Mouse (Mus musculus): Measurements from ENCODE around the gene Snx8. TPM values are rescaled to one million over a fixed set of nuclear protein-coding genes. Genes with fewer than 3 reads are reported as not detected.

The Snx8 gene
- 19.2 and 20.1 TPM in 2 replicates for polyA plus RNA-seq (2016; fragmentation: Nextera tagmentation; extraction: Ambion mirVana)

DNA sequence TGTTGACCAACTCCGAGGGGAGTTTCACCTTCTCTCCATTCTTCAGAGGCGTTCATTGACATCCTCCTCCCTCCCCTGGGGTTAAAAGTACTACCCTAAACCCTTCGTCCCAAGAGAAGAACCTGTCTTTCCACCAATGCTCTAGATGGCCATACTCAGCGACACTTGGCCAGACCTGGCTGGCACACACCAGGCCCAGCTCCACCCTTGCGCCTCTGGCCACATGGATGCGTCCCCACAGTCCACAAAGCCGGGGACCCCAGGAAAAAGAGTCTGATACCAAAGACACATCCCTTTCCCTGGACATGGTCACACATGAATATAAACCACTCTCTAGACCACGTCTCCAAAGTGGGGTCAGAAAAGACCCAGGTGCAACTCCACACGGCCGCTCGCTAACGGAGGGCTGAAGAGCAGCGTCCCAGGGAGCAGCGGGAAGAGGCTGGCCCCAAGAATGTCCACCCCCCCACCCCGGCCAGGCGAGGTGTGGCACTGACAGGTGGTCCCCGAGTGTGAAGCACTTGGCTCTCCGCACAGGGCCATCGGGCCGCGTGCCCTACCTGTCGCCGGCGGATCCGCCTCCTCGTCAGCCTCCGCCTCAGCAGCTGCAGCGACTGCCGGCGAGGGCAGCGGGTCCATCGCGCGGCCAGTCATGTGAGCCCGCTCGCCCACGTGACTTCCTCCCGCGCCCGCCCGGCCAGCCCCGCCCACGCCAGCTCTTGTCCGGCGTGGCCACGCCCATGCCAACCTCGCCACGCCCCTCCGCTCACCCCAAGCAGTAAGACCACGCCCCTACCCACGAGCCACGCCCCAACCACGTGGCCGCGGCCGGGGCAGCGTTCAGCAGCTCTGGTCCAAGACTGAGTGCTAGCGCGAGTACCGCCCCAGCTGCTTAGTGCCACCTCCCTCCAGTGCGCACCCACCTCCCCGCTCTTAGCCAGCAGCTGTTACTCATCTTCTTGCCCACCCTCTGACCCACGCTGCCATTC lies at the start of gene Snx8:
TSS of gene Snx8 (minus strand) at position 675 of the 989 bp plus-strand sequence.
- H3K27me3 ChIP-seq (ENCODE audit: insufficient read depth, poor library complexity, severe bottlenecking), result no peaks in the 10 kb centered on the region
- H3K27ac ChIP-seq, result peak within 1 kb of the TSS; percentile 90
- H3K4me3 ChIP-seq, result peak within 1 kb of the TSS; percentile 87
- WGBS, result under 1% methylated on average over 60 of the region's 63 CpGs
- no peaks in the 10 kb centered on the region for H3K36me3 ChIP-seq
- peak; percentile 99 for DNase-seq (ENCODE audit: low spot score)
- peaks cover 29% of the 10 kb centered on the region for H3K4me1 ChIP-seq
- H3K9me3 ChIP-seq, result no peaks in the 10 kb centered on the region

DNA sequence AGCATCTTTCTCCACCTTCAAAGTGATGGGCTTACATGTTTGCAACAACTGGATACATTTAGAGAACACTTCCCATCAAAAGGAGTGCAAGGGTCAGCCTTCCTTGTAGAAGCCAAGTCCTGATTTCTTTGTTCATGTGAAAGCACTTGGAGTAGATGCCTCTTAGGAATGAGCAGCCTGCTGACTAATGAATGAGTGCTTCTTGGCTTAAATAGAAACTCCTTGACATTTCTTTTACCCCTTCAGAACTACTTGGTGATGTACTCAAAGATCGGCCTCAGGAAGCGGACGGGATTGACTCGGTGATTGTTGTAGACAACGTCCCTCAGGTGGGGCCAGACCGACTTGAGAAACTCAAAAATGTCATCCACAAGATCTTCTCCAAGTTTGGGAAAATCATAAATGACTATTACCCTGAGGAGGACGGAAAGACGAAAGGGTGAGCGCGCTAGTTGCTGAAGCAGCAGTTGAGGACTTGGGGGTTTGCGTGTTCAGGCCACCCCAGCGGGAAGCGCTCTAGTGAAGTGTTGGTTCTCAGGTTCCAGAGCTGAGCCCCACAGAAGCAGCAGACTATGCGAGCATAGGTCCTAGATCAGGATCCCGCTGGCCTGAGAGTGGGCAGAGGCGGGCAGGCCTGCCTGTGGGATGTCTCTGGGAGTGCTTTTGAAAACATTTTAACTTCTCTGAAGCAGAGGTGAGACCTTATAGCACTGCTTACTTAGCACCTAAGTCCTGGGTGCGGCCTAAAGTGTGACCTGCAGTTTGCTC lies 36.1 kb upstream of the Snx8 start:
- H3K4me1 ChIP-seq, result peaks cover 23% of the 10 kb centered on the region
- no peak for DNase-seq (ENCODE audit: low spot score)

DNA sequence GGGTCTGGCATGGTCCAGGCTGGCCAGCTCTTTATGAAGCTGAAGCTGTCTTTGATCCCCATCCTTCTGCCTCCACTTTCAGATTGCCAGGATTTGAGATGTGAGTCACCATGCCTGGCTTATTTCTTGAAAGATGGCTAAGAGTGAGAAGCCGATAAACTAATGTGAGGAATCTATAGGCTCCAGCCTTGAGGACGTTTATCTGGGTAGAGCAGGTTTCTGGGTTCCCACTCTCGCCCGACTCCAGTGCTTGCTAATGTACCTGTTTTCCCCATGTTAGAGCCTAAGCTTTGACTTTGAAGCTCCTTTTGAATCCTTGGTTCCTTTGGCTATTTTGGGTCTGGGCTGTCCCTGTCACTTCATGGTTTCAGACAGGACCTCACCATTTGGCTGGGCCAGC lies 31.6 kb upstream of the Snx8 start:
- Histone ChIP-seq H3K4me1 (peaks cover 23% of the 10 kb centered on the region), H3K9me3 (no peaks in the 10 kb centered on the region), H3K36me3 (peaks cover 29% of the 10 kb centered on the region), H3K27me3 (ENCODE audit: insufficient read depth, poor library complexity, severe bottlenecking) (no peaks in the 10 kb centered on the region), H3K27ac (no peak overlapping the region), H3K4me3 (peak overlapping the region; percentile 100)
- 47% methylated on average over 4 of the region's 4 CpGs for WGBS
- DNase-seq (ENCODE audit: low spot score), result no peak

More for the DNA sequence above, 36.1 kb upstream of the Snx8 start:
- H3K36me3 ChIP-seq, result peaks cover 75% of the 10 kb centered on the region
- no peaks in the 10 kb centered on the region for H3K9me3 ChIP-seq
- H3K27me3 ChIP-seq (ENCODE audit: insufficient read depth, poor library complexity, severe bottlenecking), result no peaks in the 10 kb centered on the region
- no peak overlapping the region for H3K4me3 ChIP-seq
- no peak overlapping the region for H3K27ac ChIP-seq
- WGBS, result 94% methylated on average over 17 of the region's 17 CpGs

DNA sequence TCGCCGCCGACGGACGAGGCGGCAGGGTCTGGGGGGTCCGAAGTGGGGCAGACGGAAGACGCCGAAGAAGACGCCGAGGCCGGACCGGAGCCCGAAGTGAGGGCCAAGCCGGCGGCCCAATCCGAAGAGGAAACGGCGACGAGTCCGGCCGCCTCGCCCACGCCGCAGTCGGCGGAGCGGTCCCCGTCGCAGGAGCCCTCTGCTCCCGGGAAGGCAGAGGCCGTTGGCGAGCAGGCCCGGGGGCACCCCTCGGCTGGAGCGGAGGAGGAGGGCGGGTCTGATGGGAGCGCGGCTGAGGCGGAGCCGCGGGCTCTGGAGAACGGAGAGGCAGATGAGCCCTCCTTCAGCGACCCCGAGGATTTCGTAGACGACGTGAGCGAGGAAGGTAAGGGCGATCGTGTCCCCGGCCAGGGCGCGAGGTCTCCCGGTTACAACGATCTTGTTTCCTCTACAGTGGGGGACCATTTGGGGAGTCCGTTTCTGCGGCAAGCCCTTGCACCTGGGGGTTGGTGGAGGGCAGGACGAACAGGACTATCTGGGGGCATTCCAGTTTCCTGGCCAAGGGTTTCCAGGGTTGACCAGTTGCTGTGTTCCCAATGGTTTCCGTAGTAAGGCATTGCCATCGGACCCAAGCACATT lies 30.5 kb upstream of the Snx8 start:
- under 1% methylated on average over 62 of the region's 62 CpGs for WGBS
- H3K27me3 ChIP-seq (ENCODE audit: insufficient read depth, poor library complexity, severe bottlenecking), result no peaks in the 10 kb centered on the region
- H3K4me3 ChIP-seq, result peak overlapping the region; percentile 100
- H3K4me1 ChIP-seq, result peaks cover 23% of the 10 kb centered on the region
- no peaks in the 10 kb centered on the region for H3K9me3 ChIP-seq
- DNase-seq (ENCODE audit: low spot score), result no peak
- H3K27ac ChIP-seq, result peak overlapping the region; percentile 98
- H3K36me3 ChIP-seq, result peaks cover 22% of the 10 kb centered on the region

DNA sequence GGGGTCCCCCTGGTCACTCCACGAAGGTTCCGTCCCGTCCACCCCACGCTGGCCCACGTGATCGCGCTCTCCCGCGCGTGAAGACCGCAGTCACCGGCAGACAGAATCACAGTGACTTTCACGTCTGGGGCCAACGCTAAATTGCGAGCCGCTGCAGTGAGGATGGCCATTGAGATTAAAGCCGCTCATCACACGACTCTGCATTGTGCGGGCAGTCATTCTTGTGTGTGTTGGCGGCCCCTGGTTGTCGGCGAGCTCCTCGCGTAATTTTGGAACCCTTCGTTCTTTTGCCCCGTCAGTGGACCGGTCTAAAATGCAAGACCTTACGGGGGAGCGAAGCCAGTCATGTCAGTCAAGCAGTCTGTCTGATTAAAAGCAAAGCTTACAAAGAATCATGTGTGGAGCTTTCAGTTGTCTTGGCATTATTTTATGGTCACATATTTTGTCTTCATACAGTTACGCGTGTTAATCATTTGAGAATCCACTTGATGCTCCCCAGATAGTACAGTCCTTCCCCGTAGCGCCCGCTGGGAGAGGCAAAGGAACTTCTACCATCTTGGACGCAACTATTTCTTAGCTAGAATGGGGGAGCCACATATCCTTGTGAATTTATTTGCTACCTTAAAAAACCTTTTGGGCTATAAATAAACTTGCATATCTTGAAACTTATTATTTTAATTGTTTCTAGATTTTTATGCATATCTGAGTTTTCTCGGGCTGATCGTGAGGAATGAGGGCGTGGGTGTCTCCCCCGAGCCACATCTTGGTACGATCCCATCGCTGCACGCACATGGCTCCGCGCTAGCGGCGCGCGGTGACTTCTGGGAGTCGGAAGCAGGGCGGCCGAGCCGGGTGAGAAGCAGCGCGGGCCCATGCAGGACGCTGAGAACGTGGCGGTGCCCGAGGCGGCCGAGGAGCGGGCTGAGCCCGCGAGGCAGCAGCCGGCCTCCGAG lies 29.7 kb upstream of the Snx8 start, which contains the start of gene Eif3b:
TSS of gene Eif3b (plus strand) at position 840 of the 953 bp plus-strand sequence.
- Histone ChIP-seq H3K4me3 (peak within 1 kb of the TSS; percentile 100), H3K27ac (peak within 1 kb of the TSS; percentile 98), H3K9me3 (no peaks in the 10 kb centered on the region), H3K27me3 (ENCODE audit: insufficient read depth, poor library complexity, severe bottlenecking) (no peaks in the 10 kb centered on the region), H3K4me1 (peaks cover 23% of the 10 kb centered on the region), H3K36me3 (peaks cover 16% of the 10 kb centered on the region)
- under 1% methylated on average over 65 of the region's 65 CpGs for WGBS
- DNase-seq (ENCODE audit: low spot score), result peak; percentile 94

DNA sequence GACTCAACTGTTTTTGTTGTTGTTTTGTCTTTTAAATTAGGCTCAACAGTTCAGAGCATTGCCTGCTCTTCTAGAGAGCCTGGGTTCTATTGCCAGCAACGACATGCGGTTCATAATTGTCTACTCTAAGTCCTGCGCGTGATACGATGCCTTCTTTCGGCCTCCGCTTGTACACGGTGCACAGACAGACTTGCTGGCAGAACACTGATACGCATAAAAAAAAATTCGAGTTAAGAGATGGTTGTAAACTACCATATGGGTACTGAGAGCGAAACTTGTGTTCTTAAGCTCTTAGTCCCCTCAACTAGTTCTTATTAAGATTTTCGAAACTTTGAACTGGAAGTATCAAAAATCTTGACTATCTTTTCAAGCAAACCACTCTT lies 29.0 kb upstream of the Snx8 start:
- peaks cover 10% of the 10 kb centered on the region for H3K36me3 ChIP-seq
- no peaks in the 10 kb centered on the region for H3K9me3 ChIP-seq
- H3K27ac ChIP-seq, result peak overlapping the region; percentile 98
- peak overlapping the region; percentile 100 for H3K4me3 ChIP-seq
- no peaks in the 10 kb centered on the region for H3K27me3 ChIP-seq (ENCODE audit: insufficient read depth, poor library complexity, severe bottlenecking)
- 2% methylated on average over 12 of the region's 12 CpGs for WGBS
- H3K4me1 ChIP-seq, result peaks cover 23% of the 10 kb centered on the region
- no peak for DNase-seq (ENCODE audit: low spot score)

DNA sequence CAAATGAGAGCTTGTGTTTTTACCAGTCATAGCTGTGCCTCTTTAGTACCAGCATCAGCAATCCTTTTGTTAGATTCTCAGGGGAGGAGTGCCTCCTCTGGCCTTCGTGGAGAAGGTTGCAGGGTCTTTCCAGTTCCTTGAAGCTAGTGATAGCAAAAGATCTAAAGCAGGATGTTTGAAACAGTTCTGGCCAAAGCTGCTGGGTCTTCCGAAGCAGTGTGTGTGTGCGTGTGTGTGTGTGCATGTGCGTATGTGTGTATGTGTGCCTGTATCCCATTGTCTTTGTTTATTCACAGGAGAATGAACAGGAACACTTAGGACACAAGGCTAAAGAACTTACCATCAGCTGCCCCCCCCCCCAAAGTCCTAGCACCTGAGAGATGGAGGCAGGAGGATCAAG lies 25.6 kb upstream of the Snx8 start:
- DNase-seq (ENCODE audit: low spot score), result no peak

DNA sequence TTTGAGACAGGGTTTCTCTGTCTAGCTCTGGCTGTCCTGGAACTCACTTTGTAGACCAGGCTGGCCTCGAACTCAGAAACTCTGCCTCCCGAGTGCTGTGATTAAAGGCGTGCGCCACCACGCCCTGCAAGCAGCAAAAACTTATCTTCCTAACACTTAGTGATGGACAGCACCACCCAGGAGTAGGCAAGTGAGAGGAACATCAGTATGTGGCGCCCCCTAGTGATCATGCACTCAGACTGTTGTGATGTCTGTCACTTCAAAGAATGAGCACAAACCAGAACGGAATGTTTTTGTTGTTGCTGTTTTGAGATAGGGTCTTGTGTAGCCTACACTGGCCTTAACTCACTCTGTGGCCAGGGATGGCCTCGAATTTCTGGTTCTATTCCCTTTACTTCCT lies 22.3 kb upstream of the Snx8 start:
- no peaks in the 10 kb centered on the region for H3K4me1 ChIP-seq
- no peak for DNase-seq (ENCODE audit: low spot score)
- WGBS, result 23% methylated on average over 8 of the region's 8 CpGs

More for the DNA sequence above, 25.6 kb upstream of the Snx8 start:
- 66% methylated on average over 4 of the region's 4 CpGs for WGBS
- Histone ChIP-seq H3K4me3 (no peak overlapping the region), H3K36me3 (no peaks in the 10 kb centered on the region), H3K27me3 (ENCODE audit: insufficient read depth, poor library complexity, severe bottlenecking) (no peaks in the 10 kb centered on the region), H3K9me3 (no peaks in the 10 kb centered on the region), H3K4me1 (no peaks in the 10 kb centered on the region), H3K27ac (no peak overlapping the region)

DNA sequence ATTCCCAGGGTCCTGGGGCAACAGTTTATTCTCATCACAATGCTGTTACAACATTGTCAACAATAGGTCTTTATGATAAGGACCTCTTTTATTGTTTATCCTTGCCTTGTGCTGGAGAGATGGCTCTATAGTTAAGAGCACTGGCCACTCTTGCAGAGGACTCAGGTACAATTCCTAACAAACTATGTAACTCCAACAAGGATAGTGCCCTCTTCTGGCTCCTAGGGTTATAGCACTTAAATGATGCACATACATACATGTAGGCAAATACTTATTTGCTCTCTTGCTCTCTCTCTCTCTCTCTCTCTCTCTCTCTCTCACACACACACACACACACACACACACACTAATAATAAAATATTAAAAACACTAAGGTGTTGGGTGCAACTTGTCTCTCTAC lies 19.7 kb upstream of the Snx8 start:
- no peaks in the 10 kb centered on the region for H3K4me1 ChIP-seq
- H3K4me3 ChIP-seq, result no peak overlapping the region
- H3K27ac ChIP-seq, result no peak overlapping the region
- DNase-seq (ENCODE audit: low spot score), result no peak
- H3K36me3 ChIP-seq, result no peaks in the 10 kb centered on the region
- H3K9me3 ChIP-seq, result no peaks in the 10 kb centered on the region
- H3K27me3 ChIP-seq (ENCODE audit: insufficient read depth, poor library complexity, severe bottlenecking), result no peaks in the 10 kb centered on the region

More for the DNA sequence above, 22.3 kb upstream of the Snx8 start:
- H3K27me3 ChIP-seq (ENCODE audit: insufficient read depth, poor library complexity, severe bottlenecking), result no peaks in the 10 kb centered on the region
- no peak overlapping the region for H3K4me3 ChIP-seq
- H3K36me3 ChIP-seq, result no peaks in the 10 kb centered on the region
- no peak overlapping the region for H3K27ac ChIP-seq
- H3K9me3 ChIP-seq, result no peaks in the 10 kb centered on the region

DNA sequence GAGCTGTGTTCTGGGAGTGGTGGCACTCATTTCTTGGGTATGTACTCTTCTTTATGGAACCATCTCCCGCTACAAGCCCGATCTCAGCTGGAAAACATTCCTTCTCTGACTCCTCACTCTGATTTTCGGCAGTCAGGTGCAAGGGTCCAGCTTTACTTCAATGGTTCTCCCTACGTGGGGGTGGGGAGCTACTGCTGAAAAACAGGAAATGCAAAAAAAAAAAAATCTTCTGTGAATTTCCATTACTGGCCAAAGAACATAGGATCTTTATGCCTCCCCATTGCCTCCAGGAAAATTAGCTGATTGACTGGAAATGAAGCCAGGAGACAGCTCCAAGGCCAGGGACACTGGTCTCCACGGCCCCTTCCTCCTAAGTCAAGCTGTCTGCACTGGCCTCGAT lies 17.6 kb upstream of the Snx8 start:
- 68% methylated on average over 6 of the region's 6 CpGs for WGBS
- no peaks in the 10 kb centered on the region for H3K27me3 ChIP-seq (ENCODE audit: insufficient read depth, poor library complexity, severe bottlenecking)
- no peaks in the 10 kb centered on the region for H3K4me1 ChIP-seq
- DNase-seq (ENCODE audit: low spot score), result no peak
- H3K9me3 ChIP-seq, result no peaks in the 10 kb centered on the region
- no peak overlapping the region for H3K27ac ChIP-seq
- no peaks in the 10 kb centered on the region for H3K36me3 ChIP-seq
- H3K4me3 ChIP-seq, result no peak overlapping the region

DNA sequence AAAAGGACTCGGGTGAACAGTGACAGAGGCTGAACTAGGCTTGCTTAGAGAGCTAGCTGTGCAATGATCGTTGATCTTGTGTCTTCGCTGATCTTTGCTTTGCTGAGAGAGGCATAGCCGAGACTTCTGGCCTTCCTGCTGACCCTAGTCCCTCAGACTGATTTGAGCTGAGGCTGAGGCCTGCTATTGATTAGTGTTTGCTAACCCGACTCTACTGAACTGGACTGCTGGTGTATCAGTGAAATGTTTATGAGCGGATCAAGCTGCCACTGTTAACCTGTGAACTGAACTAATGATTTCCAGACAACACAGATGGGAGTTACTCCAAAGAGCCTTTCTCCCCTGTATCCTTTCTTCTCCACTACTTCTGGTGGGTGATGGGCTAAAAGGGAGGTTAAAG lies 16.1 kb upstream of the Snx8 start:
- Histone ChIP-seq H3K4me1 (no peaks in the 10 kb centered on the region), H3K36me3 (no peaks in the 10 kb centered on the region), H3K9me3 (no peaks in the 10 kb centered on the region), H3K27me3 (ENCODE audit: insufficient read depth, poor library complexity, severe bottlenecking) (no peaks in the 10 kb centered on the region), H3K27ac (no peak overlapping the region), H3K4me3 (no peak overlapping the region)
- DNase-seq (ENCODE audit: low spot score), result no peak
- WGBS, result 82% methylated on average over 6 of the region's 6 CpGs

Data from heart, embryonic 10.5 days (tissue).